Comparison of ENCODE assay signal across 9 mouse cellular contexts in genomic region chr13:109116342-109117201, GRCm38 (mm10).
DNase-seq lines count a peak whose midpoint lies in the region; ATAC-seq and TF ChIP-seq lines count a peak whose summit lies in the region.
"Had no signal": no experiment of that assay in that cellular context is flagged by ENCODE, and none has a peak within 500 bp of the region (broad histone marks: within the 10 kb centered on the region; RNA-seq: fewer than 3 reads in every experiment).

No protein-coding gene starts in this region.

- TF ChIP-seq POLR2A in heart, adult 2 months (IDR thresholded peaks at IDR 0.05; ENCODE audit: insufficient read depth, low read depth, low read length), result no peak

- WGBS in heart, adult 2 months, result under 1% methylated on average over 54 of the region's 63 CpGs
- under 1% methylated on average over 60 of the region's 63 CpGs for WGBS in forebrain, embryonic 15.5 days
- WGBS in intestine, embryonic 16.5 days, result under 1% methylated on average over 58 of the region's 63 CpGs
- under 1% methylated on average over 62 of the region's 63 CpGs for WGBS in limb, embryonic 10.5 days
- 1% methylated on average over 59 of the region's 63 CpGs for WGBS in midbrain, embryonic 16.5 days

- no peak for DNase-seq in heart, adult 2 months
- no peak for DNase-seq in heart, adult 8-10 months (ENCODE audit: low spot score)
- DNase-seq in cerebellum, adult 11-12 months, result peak; percentile 79
- peak; percentile 79 for DNase-seq in limb, embryonic 10.5 days (ENCODE audit: low spot score)
- peak; percentile 40 for DNase-seq in thymus, postnatal 4 days

- intact Hi-C loops in heart, adult 2 months (cut with DNase I), result no loop called here

- peak overlapping the region; percentile 95 for H3K4me2 ChIP-seq in forebrain, embryonic 15.5 days (replicated peaks)
- peak overlapping the region; percentile 84 for H3K4me2 ChIP-seq in intestine, embryonic 16.5 days (ENCODE audit: low read depth, low read length)
- peak overlapping the region; percentile 84 for H3K4me2 ChIP-seq in midbrain, embryonic 16.5 days (ENCODE audit: low read length)

- no peaks in the 10 kb centered on the region for H3K4me1 ChIP-seq in heart, adult 2 months (ENCODE audit: control insufficient read depth, insufficient read depth, low read length)
- peaks cover 16% of the 10 kb centered on the region for H3K4me1 ChIP-seq in forebrain, embryonic 15.5 days
- peaks cover 12% of the 10 kb centered on the region for H3K4me1 ChIP-seq in intestine, embryonic 16.5 days (ENCODE audit: control insufficient read depth, insufficient read depth, low read length)
- peaks cover 23% of the 10 kb centered on the region for H3K4me1 ChIP-seq in limb, embryonic 10.5 days
- peaks cover 17% of the 10 kb centered on the region for H3K4me1 ChIP-seq in midbrain, embryonic 16.5 days (ENCODE audit: control insufficient read depth, insufficient read depth, low read length)

- H3K9me3 ChIP-seq in forebrain, embryonic 15.5 days, result no peaks in the 10 kb centered on the region
- H3K9me3 ChIP-seq in intestine, embryonic 16.5 days (ENCODE audit: control insufficient read depth, low read length), result no peaks in the 10 kb centered on the region
- H3K9me3 ChIP-seq in limb, embryonic 10.5 days (replicated peaks), result no peaks in the 10 kb centered on the region
- no peaks in the 10 kb centered on the region for H3K9me3 ChIP-seq in midbrain, embryonic 16.5 days (replicated peaks; ENCODE audit: control insufficient read depth, low read length, poor library complexity, severe bottlenecking)
- H3K9me3 ChIP-seq: G1E had no signal

- peaks cover 4% of the 10 kb centered on the region for H3K27me3 ChIP-seq in heart, adult 2 months (ENCODE audit: control insufficient read depth, insufficient read depth, low read length)
- H3K27me3 ChIP-seq in forebrain, embryonic 15.5 days, result peaks cover 5% of the 10 kb centered on the region; the same call in 1 of the 2 replicates
- H3K27me3 ChIP-seq in intestine, embryonic 16.5 days (replicated peaks; ENCODE audit: control insufficient read depth, insufficient read depth, low read length), result peaks cover 4% of the 10 kb centered on the region; the same call in 1 of the 2 replicates
- H3K27me3 ChIP-seq in limb, embryonic 10.5 days (ENCODE audit: low read depth, poor library complexity, severe bottlenecking), result peaks cover 27% of the 10 kb centered on the region
- H3K27me3 ChIP-seq in midbrain, embryonic 16.5 days (ENCODE audit: control insufficient read depth, insufficient read depth, low read depth, low read length), result no peaks in the 10 kb centered on the region; the same call in 1 of the 2 replicates

- ATAC-seq in forebrain, embryonic 15.5 days (replicated peaks), result peak; percentile 89
- ATAC-seq in intestine, embryonic 16.5 days, result peak; percentile 83
- peak; percentile 91 for ATAC-seq in midbrain, embryonic 16.5 days

- H3K9ac ChIP-seq in heart, adult 2 months (ENCODE audit: low read depth, low read length), result no peak overlapping the region
- H3K9ac ChIP-seq in forebrain, embryonic 15.5 days (replicated peaks), result peak overlapping the region; percentile 70
- no peak overlapping the region for H3K9ac ChIP-seq in intestine, embryonic 16.5 days (ENCODE audit: low read depth, low read length)
- H3K9ac ChIP-seq in midbrain, embryonic 16.5 days (ENCODE audit: low read depth, low read length), result peak overlapping the region; percentile 87

- TF ChIP-seq CTCF in heart, adult 2 months (IDR thresholded peaks at IDR 0.05), result peak; percentile 40

- peak overlapping the region; percentile 20; the same call in 1 of the 2 replicates for H3K4me3 ChIP-seq in heart, adult 2 months
- peak overlapping the region; percentile 64 for H3K4me3 ChIP-seq in forebrain, embryonic 15.5 days
- H3K4me3 ChIP-seq in intestine, embryonic 16.5 days (ENCODE audit: low read length), result peak overlapping the region; percentile 51
- H3K4me3 ChIP-seq in limb, embryonic 10.5 days, result peak overlapping the region; percentile 68
- peak overlapping the region; percentile 84 for H3K4me3 ChIP-seq in midbrain, embryonic 16.5 days (ENCODE audit: low read depth, low read length)

- H3K36me3 ChIP-seq in heart, adult 2 months (ENCODE audit: control insufficient read depth, insufficient read depth, low read length), result no peaks in the 10 kb centered on the region
- no peaks in the 10 kb centered on the region for H3K36me3 ChIP-seq in forebrain, embryonic 15.5 days
- H3K36me3 ChIP-seq in intestine, embryonic 16.5 days (ENCODE audit: control insufficient read depth, insufficient read depth, low read length), result no peaks in the 10 kb centered on the region
- no peaks in the 10 kb centered on the region for H3K36me3 ChIP-seq in limb, embryonic 10.5 days
- no peaks in the 10 kb centered on the region for H3K36me3 ChIP-seq in midbrain, embryonic 16.5 days (ENCODE audit: control insufficient read depth, insufficient read depth, low read length)
- H3K36me3 ChIP-seq: G1E had no signal

- TF ChIP-seq EP300 in heart, adult 2 months (IDR thresholded peaks at IDR 0.05; ENCODE audit: insufficient read depth, low read depth, low read length), result no peak

- H3K79me2 ChIP-seq in heart, adult 2 months (replicated peaks; ENCODE audit: control insufficient read depth, insufficient read depth, low read length), result no peaks in the 10 kb centered on the region

- H3K27ac ChIP-seq in heart, adult 2 months, result no peak overlapping the region
- H3K27ac ChIP-seq in forebrain, embryonic 15.5 days (replicated peaks), result no peak overlapping the region
- H3K27ac ChIP-seq in intestine, embryonic 16.5 days (ENCODE audit: low read length), result no peak overlapping the region
- H3K27ac ChIP-seq in limb, embryonic 10.5 days, result no peak overlapping the region
- H3K27ac ChIP-seq in midbrain, embryonic 16.5 days (ENCODE audit: low read length), result peak overlapping the region; percentile 60

Comparison
In these comparisons a context has a peak if more than half of its experiments do, and no peak if none do; other contexts are left out.
1. DNase-seq: peak in cerebellum, adult 11-12 months (single experiment), limb, embryonic 10.5 days (single experiment) and thymus, postnatal 4 days (single experiment); none in heart, adult 2 months (0 of 2) and heart, adult 8-10 months (single experiment).
2. H3K4me3 ChIP-seq: peak in every context shown above with its lines; median percentile 84 in midbrain, embryonic 16.5 days; 68 in limb, embryonic 10.5 days; 64 in forebrain, embryonic 15.5 days; 51 in intestine, embryonic 16.5 days; 20 in heart, adult 2 months.
3. H3K9ac ChIP-seq: peak in forebrain, embryonic 15.5 days (single experiment) and midbrain, embryonic 16.5 days (single experiment); none in heart, adult 2 months (single experiment) and intestine, embryonic 16.5 days (single experiment).
4. Peak in every context shown above with its lines, with median percentiles within 50 percentile points of each other: ATAC-seq and H3K4me2 ChIP-seq.